Mouse (Mus musculus): ENCODE measurements around the gene Fibp.
"Not testable (repeated sequence)": the region's sequence is repeated elsewhere in the genome, so short reads cannot be mapped to it uniquely, and the experiment has no call there.

The Fibp gene

GRCm38 (mm10) chr19:5487768-5488550, 27.5 kb downstream of the Fibp start, which contains the start of gene Mus81:
Gene Mus81 (minus strand): TSS chr19:5488402.
- peak; percentile 95 for DNase-seq (ENCODE audit: low spot score)

- peak; percentile 97 for DNase-seq (ENCODE audit: low spot score)
These were observed 28.6 kb downstream of the Fibp start for GRCm38 (mm10) chr19:5488878-5489571.

- not testable (repeated sequence) for DNase-seq (ENCODE audit: low spot score)
These were observed 29.3 kb downstream of the Fibp start for GRCm38 (mm10) chr19:5489721-5490120.

GRCm38 (mm10) chr19:5490313-5490897, 30.0 kb downstream of the Fibp start, which contains the start of gene Cfl1:
Gene Cfl1 (plus strand): TSS chr19:5490455.
- peak; percentile 94 for DNase-seq (ENCODE audit: low spot score)

GRCm38 (mm10) chr19:5490898-5491708, 30.7 kb downstream of the Fibp start:
- peak; percentile 77 for DNase-seq (ENCODE audit: low spot score)

- DNase-seq (ENCODE audit: low spot score): no peak
These were observed 32.2 kb downstream of the Fibp start for GRCm38 (mm10) chr19:5492641-5493040.

- not testable (repeated sequence) for DNase-seq (ENCODE audit: low spot score)
These were observed 32.9 kb downstream of the Fibp start for GRCm38 (mm10) chr19:5493301-5493721.

GRCm38 (mm10) chr19:5494314-5494713, 33.9 kb downstream of the Fibp start:
- no peak for DNase-seq (ENCODE audit: low spot score)

- DNase-seq (ENCODE audit: low spot score): no peak
These were observed 35.1 kb downstream of the Fibp start for GRCm38 (mm10) chr19:5495353-5496051.

GRCm38 (mm10) chr19:5496052-5496370, 35.6 kb downstream of the Fibp start:
- no peak for DNase-seq (ENCODE audit: low spot score)

- DNase-seq (ENCODE audit: low spot score): no peak
These were observed 40.0 kb downstream of the Fibp start for GRCm38 (mm10) chr19:5500330-5500875.

GRCm38 (mm10) chr19:5503687-5504086, 43.3 kb downstream of the Fibp start, which contains the start of gene 1700020D05Rik:
Gene 1700020D05Rik (minus strand): TSS chr19:5503787.
- DNase-seq (ENCODE audit: low spot score): no peak

- DNase-seq (ENCODE audit: low spot score): peak; percentile 98
These were observed 49.9 kb downstream of the Fibp start, which contains the start of gene Snx32 for GRCm38 (mm10) chr19:5510031-5511026. Gene Snx32 (minus strand): TSS chr19:5510538.

GRCm38 (mm10) chr19:5511074-5511632, 50.7 kb downstream of the Fibp start:
- DNase-seq (ENCODE audit: low spot score): no peak

GRCm38 (mm10) chr19:5512091-5513004, 51.9 kb downstream of the Fibp start:
- DNase-seq (ENCODE audit: low spot score): no peak

- no peak for DNase-seq (ENCODE audit: low spot score)
These were observed 52.6 kb downstream of the Fibp start for GRCm38 (mm10) chr19:5513005-5513349.
